Mouse (Mus musculus) gastrocnemius, postnatal 4 days (tissue): ENCODE data around the gene Dnajc25. TPM values are rescaled to one million over a fixed set of nuclear protein-coding genes. Genes with fewer than 3 reads are reported as not detected.

ENCODE experiments used
- DNase-seq, 2 experiments: peaks; one replicate each; pipeline ENCODE4 v3.0.0; 2021 to 2022; ENCODE audit warnings: low spot score in 2 of 2, mixed read lengths in 2 of 2
- long read RNA-seq, 2 experiments: library from polyadenylated mRNA; stranded (forward); transcript quantifications; one replicate each; pipeline ENCODE4 v2.0.0; 2021
- total RNA-seq, 2 experiments: library from RNA; stranded (reverse); gene quantifications; 2 replicates each; pipeline ENCODE4 v1.2.3; 2021

Gene Dnajc25
- 10 to 100 TPM; 15.8 to 17.4 TPM for total RNA-seq
- long read RNA-seq, experiment 1, full-length matches to known transcripts: 16 of 17 reads
- long read RNA-seq, experiment 1, partial matches to known transcripts: 1 of 17 reads
- long read RNA-seq, experiment 1, other reads (novel, unspliced or antisense): 0 of 17 reads
- long read RNA-seq, experiment 2, full-length matches to known transcripts: 21 of 25 reads
- long read RNA-seq, experiment 2, partial matches to known transcripts: 2 of 25 reads
- long read RNA-seq, experiment 2, other reads (novel, unspliced or antisense): 2 of 25 reads

DNA sequence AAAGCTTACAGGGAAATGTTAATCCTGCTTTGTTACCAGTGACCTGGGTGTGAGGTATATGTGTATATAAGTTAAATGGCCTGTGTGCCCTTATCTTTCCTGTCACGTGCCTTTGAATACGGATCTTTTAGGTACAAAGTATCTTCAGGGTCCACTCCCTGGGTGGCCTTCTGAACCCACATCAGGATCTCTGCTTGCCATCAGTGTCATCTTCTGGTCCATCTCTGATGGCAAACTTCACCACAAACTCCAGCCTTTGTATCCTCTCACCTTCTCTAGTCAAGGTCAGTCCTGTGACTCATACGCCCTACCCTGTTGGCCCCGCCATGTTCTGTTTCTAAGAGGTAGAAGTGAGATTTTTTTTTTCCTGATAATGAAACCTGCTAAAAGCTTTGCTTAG is at the start of gene Dnajc25:
TSS of gene Dnajc25 (plus strand) at position 301 of the 400 bp plus-strand sequence.
- no peak for DNase-seq

DNA sequence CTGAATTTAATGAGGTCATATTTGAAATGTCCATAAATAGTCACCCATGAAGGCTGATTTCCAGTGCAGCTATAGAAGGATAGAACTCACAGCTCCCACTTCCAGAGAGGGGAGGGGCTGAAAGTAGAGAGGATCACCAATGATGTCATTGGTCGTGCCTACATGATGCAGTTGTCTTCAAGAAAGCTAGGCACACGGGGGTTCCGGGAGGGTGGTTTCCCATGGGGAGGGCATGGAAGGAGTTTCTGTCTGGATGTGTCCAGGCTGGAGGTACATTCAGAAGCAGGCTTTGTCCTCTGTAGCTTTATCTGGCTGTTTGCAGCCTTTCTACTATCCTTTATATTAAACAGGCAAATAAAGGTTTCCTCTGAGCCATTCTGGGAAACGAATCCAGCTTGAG is 46.5 kb upstream of the Dnajc25 start:
- DNase-seq: no peak

DNA sequence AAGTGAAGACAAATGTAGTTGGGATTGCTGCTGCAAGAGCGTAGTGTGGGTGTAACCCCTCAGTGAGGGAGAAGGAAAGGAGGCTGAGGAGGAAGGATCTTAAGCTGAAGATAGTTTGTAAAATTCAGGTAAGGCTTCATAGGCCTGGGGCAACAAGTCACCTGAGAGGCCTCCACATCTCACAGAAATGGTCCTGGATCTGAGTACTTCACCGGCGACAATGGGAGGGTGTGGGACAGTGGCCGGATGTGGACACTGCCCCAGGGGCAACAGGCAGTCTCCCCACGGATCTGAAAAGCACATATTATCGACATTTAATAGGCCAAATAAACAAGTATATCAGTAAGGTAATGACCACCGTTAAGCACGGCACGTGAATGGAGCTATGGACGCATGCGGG is 42.2 kb upstream of the Dnajc25 start:
- DNase-seq: no peak

DNA sequence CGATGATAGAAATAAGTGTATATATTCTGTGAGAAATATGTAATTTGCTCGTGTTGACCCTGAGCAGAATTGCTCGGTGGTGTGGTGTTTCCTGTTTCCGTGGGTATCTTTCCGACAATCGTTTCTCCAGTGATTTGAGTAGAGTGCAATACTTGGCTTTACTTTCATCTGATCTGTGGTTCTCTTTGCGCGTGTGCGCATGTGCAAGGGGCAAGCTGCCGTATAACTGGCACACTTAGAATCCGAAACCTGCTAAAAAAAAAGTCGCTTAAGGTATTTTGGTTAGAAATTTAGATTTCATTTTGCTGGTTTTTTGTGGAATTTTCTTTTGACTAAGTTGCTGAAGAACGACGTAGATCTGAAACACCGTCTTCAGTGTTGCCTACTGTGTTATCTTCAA is 33.1 kb upstream of the Dnajc25 start:
- no peak for DNase-seq

DNA sequence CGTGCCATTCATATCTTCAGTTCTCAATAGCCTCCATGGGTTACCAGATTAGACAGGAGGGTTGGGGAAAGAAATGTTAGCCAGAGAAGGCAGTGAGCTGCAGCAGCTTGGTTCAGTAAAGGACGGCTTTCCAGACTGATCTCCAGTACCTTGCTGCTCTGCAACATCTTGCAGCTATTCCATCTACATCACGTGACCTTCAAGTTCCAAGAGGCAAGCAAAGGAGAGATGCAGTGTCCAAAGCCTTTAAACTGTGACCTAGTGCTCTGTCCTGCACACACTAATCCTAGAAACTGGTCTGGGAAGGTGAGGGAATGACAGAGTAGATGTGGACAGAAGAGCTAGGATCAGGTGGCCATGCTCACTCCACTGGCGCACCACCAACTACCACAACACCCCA is 31.6 kb upstream of the Dnajc25 start:
- DNase-seq: no peak

DNA sequence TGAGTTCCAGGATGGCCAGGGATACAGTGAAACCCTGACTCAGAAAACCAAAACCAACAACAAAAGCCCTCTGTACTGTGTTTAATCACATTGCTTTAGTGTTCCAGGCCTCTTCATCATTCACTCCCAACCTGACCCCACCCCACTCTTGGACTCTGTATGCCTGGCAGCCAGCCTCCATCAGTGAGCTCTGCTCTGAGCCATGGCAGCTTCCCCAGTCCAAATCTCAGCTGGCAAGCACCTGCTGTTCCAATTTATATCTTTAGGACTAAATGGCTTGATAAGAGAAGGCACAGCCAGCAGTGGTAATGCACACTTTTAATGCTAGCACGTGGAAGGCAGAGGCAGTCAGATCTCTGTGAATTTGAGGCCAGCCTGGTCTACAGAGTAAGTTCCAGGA is 29.7 kb upstream of the Dnajc25 start:
- DNase-seq: no peak

DNA sequence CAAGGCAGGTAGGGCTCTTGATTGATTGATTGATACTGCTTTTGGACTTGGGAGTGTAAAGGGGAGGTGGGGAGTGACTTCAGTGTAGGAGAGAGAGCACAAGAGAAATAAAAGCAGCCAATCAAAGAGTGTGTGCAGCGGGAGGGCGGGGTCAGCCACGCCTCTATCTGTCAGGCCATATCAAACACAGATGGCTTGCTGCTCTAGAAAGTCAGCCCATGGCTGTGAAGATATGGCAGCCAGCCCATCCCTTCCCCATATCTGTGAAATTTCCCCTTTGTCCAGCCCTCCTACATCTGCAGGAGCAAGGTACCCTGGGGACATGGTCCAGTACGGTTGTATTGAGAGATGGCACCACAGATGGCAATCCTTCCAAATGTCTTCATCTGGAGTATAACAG is 24.2 kb upstream of the Dnajc25 start:
- DNase-seq: no peak

DNA sequence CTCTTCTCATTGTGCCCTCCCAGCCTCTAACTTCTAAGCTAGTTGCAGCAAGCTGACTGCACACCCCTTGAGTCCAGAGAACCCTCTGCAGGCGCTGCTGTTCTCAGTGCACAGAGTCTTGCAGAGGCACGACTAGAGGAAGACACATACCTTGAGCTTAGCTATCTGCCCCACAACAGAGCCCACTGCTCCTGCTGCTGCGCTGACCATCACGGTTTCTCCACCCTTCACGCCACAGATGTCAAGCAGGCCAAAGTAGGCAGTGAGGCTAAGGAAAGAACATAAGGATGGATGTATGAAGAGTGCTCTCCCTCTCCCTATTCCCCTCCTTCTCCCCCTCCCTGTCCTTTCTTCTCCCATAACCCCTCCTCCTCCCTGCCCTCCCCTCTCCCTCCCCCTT is 19.2 kb upstream of the Dnajc25 start:
- no peak for DNase-seq

DNA sequence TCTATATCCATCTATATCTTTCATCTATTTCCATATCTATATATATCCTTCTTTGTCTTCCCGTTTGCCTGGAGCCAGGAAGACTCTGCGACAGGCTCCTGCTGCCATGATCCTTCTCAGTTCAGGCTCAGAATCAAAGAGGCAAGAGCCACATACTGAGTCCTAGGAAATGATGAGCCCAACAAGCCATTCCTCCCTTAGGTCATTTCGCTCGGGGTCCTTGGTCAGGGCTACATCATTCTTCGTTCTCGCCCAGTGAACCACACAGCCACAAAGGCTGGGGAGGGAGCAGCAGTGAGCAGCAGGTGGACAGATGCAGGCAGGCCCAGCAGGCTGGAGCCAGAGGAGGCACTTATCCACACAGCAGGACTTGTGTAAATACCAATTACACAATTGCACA is 13.4 kb upstream of the Dnajc25 start:
- DNase-seq: no peak

DNA sequence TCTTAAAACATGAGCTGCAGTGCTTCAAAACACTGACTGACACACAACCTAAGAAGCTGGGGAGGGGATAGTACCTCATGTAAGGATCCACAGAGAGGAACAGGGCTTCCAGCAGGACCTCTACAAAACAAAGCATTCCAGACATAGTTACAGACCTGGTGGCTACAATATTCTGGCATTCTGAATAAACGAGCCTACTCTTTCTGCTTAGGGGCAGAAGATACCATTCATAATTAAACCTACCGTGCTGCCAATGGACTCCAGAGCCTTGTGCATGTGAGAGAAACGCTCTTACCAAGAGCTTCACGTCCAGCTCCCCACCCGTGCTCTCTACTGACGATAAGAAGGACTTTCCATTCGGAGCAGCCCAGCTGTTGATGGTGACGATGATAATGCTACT is 12.1 kb upstream of the Dnajc25 start:
- no peak for DNase-seq

DNA sequence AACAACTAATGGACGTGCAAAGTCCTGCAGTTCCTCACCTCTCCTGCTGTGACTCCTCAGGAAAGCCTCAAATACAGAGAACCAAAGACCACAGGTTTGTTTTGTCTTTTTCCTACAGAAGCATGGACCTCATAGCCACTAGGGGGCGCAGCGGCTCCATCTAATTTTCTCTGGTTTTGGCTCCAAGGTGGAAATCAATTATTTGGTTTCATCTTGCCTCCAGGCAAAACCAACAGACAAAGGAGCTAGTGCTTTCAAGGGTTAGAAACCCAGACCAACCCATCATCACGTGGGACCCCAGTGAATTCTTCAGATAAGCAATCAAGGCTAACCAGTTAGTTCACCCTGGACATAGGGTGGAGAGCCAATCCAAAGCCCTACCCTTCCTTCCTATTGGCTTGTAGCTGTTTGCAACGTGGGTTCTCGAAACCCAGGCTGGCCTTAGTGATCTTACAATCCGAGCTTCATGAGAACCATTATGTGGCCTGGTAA is 9.7 kb upstream of the Dnajc25 start:
- DNase-seq: peak; percentile 46 to 73

DNA sequence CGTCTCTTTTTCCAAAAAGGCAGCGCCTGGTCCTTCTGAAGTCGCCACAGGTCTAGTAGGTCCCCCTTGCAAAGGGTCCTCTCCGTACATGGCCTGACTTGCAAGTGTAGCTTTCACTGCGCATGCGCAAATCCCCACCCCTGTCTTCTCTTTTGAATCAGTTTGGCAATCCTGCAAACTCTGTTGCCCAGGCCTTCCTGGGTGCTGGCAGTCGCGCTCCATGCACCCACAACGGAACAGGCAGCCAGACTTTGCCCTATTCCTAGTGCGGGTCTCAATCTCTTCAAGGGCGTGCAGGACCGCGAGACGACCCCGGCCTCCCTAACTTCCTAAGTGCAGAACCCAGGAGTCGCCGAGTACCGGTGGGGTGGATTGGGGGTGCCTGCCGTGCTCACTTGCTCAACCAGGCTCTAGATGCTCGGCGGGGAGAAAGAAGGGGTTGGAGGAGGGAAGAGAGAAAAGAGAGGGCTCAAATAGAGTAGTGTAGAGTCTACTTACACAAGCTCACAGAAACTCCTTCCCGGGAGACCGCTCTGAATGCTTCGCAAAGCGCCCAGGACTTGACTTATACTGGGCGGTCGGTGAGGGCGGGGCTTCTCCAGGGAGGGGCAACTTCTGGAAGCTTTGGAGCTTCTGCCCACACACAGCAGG is 8.2 kb upstream of the Dnajc25 start, which contains the start of gene Ptgr1:
TSS of gene Ptgr1 (minus strand) at position 580 of the 651 bp plus-strand sequence.
- peak; percentile 65 to 84 for DNase-seq

DNA sequence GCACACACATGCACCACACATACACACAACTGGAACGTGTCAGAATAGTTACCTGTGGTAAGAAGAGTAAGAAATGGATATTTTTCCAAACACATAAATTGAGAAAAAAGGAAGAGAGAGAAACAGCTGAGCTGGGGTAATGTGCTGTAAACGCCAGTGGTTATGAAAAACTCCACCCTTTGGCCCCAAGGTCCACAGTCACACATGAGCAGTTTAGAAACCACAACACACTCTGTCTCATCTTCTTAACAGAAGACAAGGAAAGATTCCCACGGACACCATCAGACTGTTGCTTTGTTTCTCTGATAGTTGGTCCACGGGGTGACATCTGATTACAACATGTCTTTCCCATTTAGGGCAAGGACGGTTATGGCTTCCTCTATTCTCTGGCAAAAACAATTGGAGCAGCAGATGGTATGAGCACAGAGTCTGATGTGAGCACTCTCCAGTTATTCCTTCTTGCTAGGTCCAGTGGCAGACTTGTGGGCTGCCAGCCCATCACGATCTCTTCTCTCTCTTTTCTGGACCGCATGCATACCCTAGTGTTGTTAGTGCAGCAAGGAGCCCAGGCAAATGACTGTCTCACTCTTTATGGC is 5.5 kb upstream of the Dnajc25 start:
- no peak for DNase-seq

DNA sequence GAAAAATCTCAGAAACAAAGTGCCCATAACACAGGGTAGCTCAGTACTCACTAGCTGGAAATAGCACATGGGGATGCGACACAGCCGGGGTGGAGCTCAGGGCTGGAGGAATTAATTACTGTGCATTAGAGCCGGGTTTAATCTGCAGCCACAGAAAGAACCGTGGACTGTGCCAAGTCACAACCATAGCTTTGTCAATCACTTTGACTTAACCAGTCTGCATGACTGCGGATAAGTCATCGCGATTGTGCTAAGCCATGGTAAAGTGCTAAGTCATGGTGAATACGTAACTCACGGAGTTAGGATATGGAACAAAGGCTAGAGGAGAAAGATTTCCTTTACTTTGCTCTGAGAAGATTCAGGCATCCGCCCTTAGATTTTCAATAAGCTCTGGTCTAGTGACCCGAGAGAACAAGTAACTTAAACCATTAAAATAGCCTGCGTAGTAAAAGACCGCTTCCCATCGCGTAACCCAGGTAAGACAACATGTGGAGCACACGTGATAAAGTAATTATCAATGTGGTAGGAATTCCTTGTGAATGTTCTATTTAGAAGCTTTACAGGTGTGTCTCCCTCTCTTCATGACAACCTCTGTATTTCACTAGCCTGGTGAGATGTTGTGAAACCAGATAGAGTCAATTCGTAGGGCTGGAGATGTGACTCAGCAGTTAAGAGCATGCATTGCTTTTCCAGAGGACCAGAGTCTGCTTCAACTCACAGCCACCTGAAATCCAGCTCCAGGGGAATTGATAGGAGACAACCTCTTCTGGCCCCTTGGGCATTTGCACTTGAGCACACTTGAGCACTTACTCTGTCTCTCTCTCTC is 4.0 kb upstream of the Dnajc25 start:
- DNase-seq: no peak

DNA sequence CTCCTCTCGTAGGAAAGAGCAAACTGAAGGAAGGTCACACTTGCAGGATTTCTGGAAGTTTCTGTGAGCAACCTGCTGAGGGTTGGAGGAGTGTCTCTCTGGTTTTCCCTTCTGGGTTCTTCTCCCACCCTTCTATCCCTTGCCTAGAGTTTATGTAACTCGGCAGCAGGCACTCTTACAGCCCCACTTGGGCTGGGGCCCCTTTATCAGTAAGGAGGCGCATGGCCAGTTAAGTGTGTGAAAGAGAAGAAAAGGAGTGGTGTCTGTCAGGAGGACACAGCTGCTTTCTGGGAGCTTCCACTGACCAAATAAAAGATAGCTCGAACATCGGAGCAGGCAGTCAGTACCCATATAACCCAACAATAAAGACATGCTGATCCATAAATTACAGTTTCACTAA is 2.7 kb upstream of the Dnajc25 start:
- DNase-seq: no peak

DNA sequence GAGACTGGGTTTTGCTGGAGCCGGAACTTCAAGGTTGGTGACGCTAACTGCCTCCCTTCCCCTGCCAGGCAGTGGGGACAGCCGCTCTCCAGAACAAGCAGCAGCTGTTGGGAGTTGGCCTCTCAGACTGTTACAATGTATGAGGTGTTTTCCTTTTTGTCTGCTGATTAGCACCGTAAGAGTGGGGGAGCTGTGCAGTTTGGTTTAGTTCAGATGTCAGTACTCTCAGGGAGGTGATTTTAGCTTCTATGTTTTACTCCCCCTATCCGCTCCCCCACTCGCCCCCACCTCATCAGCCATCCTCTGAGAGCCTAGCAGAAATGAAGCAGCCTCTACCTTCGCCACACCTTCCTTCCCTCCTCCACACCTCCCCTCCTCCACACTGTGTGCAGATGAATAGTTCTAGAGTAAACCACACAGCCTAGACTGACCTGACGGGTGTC is 410 bp downstream of the Dnajc25 start:
- no peak for DNase-seq

DNA sequence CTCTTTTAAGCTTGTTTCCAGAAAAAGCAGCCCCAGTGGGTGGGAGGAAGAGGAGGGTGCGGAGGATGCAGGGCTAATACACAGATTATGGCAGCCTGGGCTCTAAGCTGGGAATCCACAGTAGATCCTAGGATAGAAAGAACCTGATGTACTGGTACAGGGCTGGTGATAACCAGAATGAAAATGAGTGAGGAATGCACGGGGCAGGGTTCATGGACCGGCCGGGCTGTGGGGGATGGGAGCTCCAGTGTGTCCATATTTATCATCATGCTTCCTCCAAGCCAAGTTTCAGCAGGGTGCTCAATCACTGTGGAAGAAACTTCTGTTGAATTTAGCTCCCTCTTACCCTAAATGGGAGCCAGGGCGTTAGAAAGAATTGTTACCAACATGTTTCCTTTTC is 2.2 kb downstream of the Dnajc25 start:
- DNase-seq: no peak

DNA sequence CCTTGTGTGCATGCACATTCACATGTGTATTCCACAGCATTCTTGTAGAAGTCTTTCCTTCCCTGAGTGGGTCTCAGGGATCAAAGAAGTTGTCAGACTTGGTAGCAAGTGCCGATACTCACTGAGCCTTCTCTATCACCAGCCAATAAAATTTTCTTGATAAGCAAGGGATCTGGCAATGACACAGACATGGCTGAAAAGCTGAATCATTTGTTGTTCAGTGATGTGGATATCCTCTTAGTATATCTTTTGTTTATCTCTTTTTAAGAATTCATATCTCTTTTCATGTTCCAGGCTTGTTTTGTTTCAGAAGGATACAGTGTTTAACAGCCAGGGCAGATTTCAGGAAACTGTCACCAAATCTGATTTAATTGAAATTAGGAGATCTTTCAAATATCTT is 3.8 kb downstream of the Dnajc25 start:
- DNase-seq: no peak

DNA sequence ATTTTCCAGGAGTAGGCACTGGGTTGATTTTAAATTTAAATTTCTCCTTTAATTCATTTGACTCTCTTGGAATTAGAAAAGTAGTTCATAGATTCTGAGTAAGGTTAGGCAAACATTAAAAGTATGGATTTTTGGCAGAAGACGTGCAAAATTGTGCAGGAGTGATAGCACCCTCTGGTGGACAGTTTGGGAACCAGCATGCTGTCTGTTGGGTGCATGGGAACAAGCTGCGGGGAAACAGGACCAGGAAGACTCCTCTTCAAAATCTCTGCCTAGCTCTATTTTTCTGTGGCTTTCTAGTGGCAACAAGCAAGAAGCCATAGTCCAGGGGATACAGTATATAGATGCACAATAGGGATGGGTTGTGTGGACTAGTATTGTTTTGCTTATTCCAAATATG is 4.8 kb downstream of the Dnajc25 start:
- peak; percentile 47 to 64 for DNase-seq

DNA sequence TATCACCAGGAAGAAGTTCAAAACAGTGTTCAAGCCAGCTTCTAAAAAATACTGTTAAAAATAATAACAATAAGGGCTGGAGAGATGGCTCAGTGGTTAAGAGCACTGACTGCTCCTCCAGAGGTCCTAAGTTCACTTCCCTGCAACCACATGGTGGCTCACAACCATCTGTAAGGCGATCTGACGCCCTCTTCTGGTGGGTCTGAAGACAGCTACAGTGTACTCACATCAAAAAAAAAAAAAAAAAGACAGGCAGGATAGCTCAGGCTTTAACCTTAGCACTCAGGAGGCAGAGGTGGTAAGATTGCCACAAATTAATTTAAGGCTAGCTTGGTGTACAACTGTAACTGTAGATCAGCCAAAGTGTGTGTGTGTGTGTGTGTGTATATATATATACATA is 5.8 kb downstream of the Dnajc25 start:
- no peak for DNase-seq
